Mouse (Mus musculus) heart, adult 2 months (tissue): Measurements from ENCODE around the gene Cd300ld2.

Experiments used
- CTCF ChIP-seq: fragments of 200-600 bp; IDR thresholded peaks from 2 replicates; pipeline ENCODE4 v1.8.1; 2022; ENCODE audit warnings: antibody characterized with exemption, mild to moderate bottlenecking, moderate library complexity
- POLR2A ChIP-seq: fragments of 200-500 bp; IDR thresholded peaks from 2 replicates; pipeline ENCODE4 v1.6.1; 2011; ENCODE audit warnings: mild to moderate bottlenecking, low read depth, low read length, control low read depth; ENCODE audit not compliant: insufficient read depth

GRCm38 (mm10) chr11:115001474-115002040 is 14.4 kb downstream of the Cd300ld2 start, which contains the start of gene Cd300c2:
- TF ChIP-seq CTCF (no peak), POLR2A (peak; percentile 45; the same call in 1 of the 2 replicates)
